Mouse (Mus musculus): ENCODE results near the gene Anks1b.

The Anks1b gene

GRCm38 (mm10) chr10:90666746-90667145 lies 793.4 kb downstream of the Anks1b start:
- DNase-seq (ENCODE audit: low read depth, low spot score) = no peak

GRCm38 (mm10) chr10:90670291-90670690 lies 797.0 kb downstream of the Anks1b start:
- no peak for DNase-seq (ENCODE audit: low read depth, low spot score)

- DNase-seq (ENCODE audit: low read depth, low spot score) = no peak
Observed at GRCm38 (mm10) chr10:90672135-90672534, 798.8 kb downstream of the Anks1b start.

GRCm38 (mm10) chr10:90674362-90674761 lies 801.1 kb downstream of the Anks1b start:
- DNase-seq (ENCODE audit: low read depth, low spot score) = no peak

- DNase-seq (ENCODE audit: low read depth, low spot score) = no peak
Observed at GRCm38 (mm10) chr10:90677421-90677820, 804.1 kb downstream of the Anks1b start.

- no peak for DNase-seq (ENCODE audit: low read depth, low spot score)
Observed at GRCm38 (mm10) chr10:90679713-90680470, 806.6 kb downstream of the Anks1b start.

GRCm38 (mm10) chr10:90683813-90684212 lies 810.5 kb downstream of the Anks1b start:
- no peak for DNase-seq (ENCODE audit: low read depth, low spot score)

- no peak for DNase-seq (ENCODE audit: low read depth, low spot score)
Observed at GRCm38 (mm10) chr10:90685367-90685766, 812.1 kb downstream of the Anks1b start.

GRCm38 (mm10) chr10:90688153-90688552 lies 814.8 kb downstream of the Anks1b start:
- DNase-seq (ENCODE audit: low read depth, low spot score) = no peak

GRCm38 (mm10) chr10:90688696-90689252 lies 815.5 kb downstream of the Anks1b start:
- no peak for DNase-seq (ENCODE audit: low read depth, low spot score)

- DNase-seq (ENCODE audit: low read depth, low spot score) = peak; percentile 51
Observed at GRCm38 (mm10) chr10:90689854-90690513, 816.7 kb downstream of the Anks1b start.

- no peak for DNase-seq (ENCODE audit: low read depth, low spot score)
Observed at GRCm38 (mm10) chr10:90696687-90697086, 823.4 kb downstream of the Anks1b start.

GRCm38 (mm10) chr10:90697413-90697812 lies 824.1 kb downstream of the Anks1b start:
- no peak for DNase-seq (ENCODE audit: low read depth, low spot score)

GRCm38 (mm10) chr10:90699211-90699610 lies 825.9 kb downstream of the Anks1b start:
- DNase-seq (ENCODE audit: low read depth, low spot score) = no peak

- DNase-seq (ENCODE audit: low read depth, low spot score) = no peak
Observed at GRCm38 (mm10) chr10:90704602-90705001, 831.3 kb downstream of the Anks1b start.

- DNase-seq (ENCODE audit: low read depth, low spot score) = no peak
Observed at GRCm38 (mm10) chr10:90708822-90709601, 835.7 kb downstream of the Anks1b start.

- DNase-seq (ENCODE audit: low read depth, low spot score) = peak; percentile 82
Observed at GRCm38 (mm10) chr10:90709602-90709931, 836.3 kb downstream of the Anks1b start.

GRCm38 (mm10) chr10:90717961-90718360 lies 844.7 kb downstream of the Anks1b start:
- DNase-seq (ENCODE audit: low read depth, low spot score) = peak; percentile 6

- no peak for DNase-seq (ENCODE audit: low read depth, low spot score)
Observed at GRCm38 (mm10) chr10:90718684-90719083, 845.4 kb downstream of the Anks1b start.

GRCm38 (mm10) chr10:90719996-90720395 lies 846.7 kb downstream of the Anks1b start:
- DNase-seq (ENCODE audit: low read depth, low spot score) = no peak

- DNase-seq (ENCODE audit: low read depth, low spot score) = no peak
Observed at GRCm38 (mm10) chr10:90723071-90723494, 849.8 kb downstream of the Anks1b start.

- DNase-seq (ENCODE audit: low read depth, low spot score) = no peak
Observed at GRCm38 (mm10) chr10:90723941-90724341, 850.6 kb downstream of the Anks1b start.
